Mouse (Mus musculus): ENCODE data around the gene Crisp2.
"Not testable (repeated sequence)": the region's sequence is repeated elsewhere in the genome, so short reads cannot be mapped to it uniquely, and the experiment has no call there.

Gene Crisp2

DNA sequence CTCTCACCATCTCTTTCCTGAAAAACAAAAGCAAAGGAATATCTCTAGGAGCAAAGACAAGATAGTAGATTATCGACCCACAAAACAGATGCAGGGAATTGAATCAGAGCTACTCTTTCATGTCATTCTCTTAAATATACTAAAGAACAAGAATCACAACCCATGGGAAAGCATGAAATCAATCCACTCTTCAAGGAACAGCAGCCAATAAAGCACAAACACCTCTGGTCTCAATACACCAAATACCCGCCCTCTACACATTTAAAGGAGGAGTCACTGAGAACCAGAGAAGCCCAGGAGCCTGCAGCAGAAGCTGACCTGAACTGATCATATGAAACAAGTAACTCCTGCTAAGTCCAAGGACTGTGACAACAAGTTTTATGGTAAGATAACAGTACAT, 80.0 kb downstream of the Crisp2 start, which contains the start of gene Esp1:
Gene Esp1 (plus strand): TSS at position 301 of the 400 bp plus-strand sequence.
- CTCF ChIA-PET, result no interaction called here
- POLR2A ChIA-PET, result no interaction called here

DNA sequence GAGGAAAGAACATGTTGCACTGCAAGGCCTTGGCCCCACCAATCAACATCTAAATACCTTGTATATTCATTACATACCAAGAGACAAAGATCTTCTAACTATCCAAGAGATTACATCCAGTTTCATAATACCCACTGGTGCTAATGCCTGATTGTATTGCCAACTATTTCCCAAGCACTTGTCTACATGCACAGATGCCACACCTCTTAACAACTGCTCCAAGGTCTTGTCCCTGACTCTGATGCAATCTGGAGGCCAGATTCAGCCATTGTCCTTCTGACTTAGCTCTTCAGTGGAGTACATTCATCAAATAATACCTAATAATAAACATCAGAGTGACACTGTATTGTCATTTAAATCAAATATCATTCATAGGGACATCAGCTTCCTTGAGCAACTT, 89.7 kb downstream of the Crisp2 start:
- POLR2A ChIA-PET, CTCF ChIA-PET: not testable (repeated sequence)

DNA sequence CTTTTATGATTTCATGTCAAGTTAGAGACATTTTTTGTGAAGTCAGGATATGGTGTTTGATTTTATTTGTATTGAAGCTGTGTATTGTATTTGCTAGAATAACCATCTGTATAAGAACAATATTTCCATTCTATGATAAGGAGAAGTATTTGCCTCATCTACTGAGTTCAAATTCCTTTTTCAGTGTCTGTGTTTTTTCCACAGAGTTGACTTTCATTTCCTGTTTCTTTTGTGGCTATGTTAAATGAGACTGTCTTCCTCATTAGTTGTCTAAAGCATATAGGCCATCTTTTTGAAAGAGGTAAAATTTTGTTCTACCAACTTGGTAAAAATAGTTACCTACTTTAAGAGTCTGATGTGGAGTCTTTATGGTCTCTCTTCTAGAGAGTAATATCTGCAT, 90.5 kb downstream of the Crisp2 start:
- CTCF ChIA-PET, result no interaction called here

More for the DNA sequence above, 90.5 kb downstream of the Crisp2 start:
- POLR2A ChIA-PET, result no interaction called here

Data from embryonic stem cell, embryonic (primary cell).